Mouse (Mus musculus) adrenal gland (tissue): ENCODE data around the gene Pxdn.

Experiments used
- intact Hi-C: fragments of 180-260 bp; cut with DNase I; formaldehyde crosslinking; loops from one replicate; pipeline ENCODE4 v1.15.1; 2025

Pxdn gene

DNA sequence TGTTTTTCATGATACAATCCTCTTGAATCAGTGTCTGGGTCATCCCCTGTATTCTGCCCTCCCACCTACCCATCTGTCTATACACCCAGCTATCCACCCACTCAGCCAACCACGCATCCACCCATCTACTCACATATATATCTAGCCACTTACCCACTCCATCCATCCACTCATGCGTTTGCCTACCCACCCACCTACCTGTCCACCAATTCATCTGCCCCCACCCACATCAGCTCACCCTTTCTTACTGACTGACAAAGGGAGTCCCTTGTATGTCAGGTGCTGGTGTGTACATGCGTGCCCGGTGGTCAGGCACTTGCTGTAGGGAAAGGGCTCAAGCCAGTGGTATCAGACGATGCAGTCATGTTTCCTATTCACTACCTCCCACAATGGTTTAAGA, 14.1 kb downstream of the Pxdn start:
- intact Hi-C loops = no loop called here

DNA sequence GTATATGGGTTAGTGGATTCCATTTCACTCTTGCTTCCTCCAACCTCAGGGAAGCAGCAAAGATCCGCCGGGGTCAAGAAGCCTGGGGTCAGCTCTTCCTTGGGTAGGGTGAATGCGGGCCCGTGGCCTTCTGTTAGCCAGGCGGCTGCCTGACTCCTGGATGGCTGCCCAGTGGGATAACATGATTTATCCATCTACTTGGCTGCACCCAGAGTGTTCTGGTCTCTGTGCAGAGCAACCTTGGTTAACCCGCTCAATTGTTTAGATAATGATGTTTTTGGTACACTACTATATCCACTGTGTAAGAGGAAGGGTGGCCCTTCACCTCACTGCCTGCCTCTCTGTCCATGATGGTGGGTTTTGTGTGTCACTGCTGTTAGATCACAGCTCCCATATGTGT, 14.7 kb downstream of the Pxdn start:
- intact Hi-C loops = no loop called here

DNA sequence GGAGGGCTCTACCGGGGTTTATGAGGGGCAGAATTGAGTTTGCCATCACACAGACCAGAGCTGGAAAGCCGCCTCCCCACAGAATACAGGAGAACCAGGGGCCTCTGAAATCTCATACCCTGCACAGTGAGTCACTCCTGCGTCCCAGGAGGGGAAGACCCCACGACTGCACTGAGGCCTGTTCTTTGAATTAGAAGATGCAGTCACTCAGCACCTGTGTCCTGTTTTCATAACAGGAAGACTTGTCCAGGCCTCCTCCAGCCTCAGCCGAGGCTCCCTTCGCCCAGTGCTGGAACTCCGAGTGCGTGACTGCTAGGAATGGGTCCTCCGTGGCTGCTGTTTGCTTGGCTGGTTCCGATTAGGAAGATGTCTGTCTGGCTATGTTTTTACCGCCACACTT, 16.6 kb downstream of the Pxdn start:
- intact Hi-C loops = no loop called here

DNA sequence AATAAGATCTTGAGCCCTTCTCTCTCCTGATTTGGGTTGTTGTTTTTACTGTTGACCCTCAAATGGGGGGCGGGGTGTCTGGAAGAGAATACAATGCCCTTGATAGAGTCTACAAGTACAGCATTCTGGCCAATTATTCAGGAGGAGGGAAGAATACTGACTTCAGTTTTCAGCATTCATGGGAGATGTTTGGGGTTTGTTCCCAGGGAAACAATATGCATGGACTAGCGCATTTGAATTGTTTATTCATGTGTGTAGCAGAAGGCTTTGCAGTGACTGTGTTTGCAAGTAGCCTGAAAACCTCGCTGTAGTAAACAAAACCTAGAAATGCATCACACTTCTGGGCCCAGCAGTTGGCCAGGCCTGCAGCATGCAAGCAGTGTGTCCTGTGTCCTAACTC, 17.1 kb downstream of the Pxdn start:
- intact Hi-C loops = no loop called here

DNA sequence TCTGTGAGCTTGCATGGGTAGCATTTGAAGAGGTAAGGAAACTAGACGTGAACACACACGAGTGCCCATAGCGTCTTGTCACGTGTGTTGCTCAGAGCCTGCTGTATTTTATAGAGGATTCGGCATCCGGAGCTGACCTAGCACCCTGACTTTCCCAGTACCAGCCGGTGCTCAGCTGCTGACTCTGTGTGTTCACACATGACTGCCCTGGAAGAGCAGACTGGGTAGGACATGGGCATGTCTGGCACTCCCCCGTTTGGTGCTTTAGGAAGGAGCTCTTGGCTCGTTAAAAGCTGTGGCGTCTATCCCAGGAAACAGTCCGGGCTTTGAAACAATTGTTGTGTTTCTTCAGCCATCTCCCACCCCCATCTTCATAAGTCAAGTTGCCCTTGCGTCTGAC, 19.6 kb downstream of the Pxdn start:
- intact Hi-C loops = no loop called here

DNA sequence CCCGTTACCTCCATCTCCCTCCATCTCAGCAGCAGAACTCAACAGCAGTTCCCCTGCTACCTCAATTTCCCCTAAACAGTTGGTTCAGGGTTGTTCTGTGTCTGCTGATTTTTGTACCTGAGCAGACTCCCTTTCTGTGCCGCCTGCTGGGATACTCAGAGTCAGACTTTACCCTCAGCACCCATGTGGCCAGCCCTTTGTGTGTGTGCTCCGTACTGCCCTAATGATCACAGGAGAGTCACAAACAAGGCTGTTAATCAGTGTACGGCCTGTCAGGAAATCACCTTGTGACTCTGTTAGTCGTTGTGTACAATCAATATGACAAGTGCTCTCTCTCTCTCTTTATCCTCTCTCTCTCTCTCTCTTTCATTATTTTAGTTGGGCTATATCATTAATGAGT, 21.2 kb downstream of the Pxdn start:
- intact Hi-C loops = no loop called here

DNA sequence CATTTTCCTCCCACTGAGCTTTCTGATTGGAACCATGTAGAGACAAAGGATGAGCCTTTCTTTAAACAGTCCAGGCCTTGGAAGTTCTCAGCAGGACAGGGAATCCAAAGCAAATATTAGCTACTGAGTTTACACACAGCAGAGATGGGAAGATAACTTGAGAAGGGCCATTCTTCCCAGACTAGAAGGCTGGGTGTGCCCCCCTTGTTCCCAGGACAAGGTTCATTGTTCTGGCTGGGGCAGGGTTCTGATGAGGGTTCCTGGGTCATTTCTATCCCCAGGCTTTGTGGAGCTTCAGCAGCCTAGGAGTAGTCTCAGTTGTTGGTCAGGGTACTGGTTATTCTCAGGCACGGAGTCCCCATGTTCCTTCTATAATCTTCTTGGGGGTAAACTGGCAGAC, 23.6 kb downstream of the Pxdn start:
- intact Hi-C loops = no loop called here

DNA sequence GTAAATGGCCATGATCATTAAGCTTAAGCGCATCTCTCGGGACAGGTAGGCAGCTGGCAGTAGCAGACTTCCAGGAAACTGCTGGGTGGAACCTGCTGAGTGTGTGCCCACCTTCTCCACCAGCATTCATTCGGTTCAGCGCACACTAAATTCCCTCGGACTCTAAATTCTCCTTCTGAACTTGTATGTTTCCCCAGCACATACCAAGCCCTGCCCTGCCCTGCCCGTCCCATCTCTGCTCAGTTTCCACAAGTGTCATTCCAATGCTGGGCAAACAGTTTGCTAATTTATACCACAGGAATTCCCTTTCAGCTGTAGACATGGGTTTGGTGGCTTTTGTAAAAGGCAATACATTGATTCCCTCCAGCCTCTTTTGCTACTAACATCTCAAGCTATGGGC, 27.6 kb downstream of the Pxdn start:
- intact Hi-C loops = no loop called here

DNA sequence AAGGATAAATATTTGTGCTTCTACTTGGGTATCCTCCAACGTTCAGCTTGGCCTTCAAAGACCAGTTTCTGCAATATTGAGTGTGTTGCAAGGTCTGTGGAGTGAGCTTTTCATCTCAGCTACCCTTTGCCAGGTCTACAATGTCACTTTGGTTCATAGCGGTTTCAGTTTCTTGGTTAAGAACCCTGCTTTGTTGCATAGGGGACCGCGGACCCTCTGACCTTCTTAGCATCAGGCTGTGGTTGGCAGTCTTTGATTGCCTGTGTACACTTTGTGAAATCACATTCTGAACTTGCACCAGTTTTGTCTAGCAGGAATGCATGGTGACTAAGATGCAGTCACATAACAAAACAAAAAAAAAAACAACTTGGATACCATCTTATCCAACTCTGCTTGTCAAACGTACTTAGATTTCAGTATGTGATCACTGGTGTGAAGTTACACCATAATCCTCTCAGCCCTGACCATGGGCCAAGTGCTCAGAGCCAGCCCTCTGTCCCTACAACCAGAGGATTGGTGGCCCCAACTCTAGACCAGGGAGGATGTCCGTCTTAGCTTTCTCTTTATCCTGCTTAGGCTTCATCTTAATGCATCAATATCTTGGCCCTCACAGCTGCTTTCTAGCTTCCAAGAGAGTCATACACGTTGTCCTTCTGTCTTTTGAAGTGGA, 34.5 kb downstream of the Pxdn start:
- intact Hi-C loops = loop anchor here (5.0 kb wide), 1 partner anchor 45 kb away; no protein-coding TSS in a partner anchor

DNA sequence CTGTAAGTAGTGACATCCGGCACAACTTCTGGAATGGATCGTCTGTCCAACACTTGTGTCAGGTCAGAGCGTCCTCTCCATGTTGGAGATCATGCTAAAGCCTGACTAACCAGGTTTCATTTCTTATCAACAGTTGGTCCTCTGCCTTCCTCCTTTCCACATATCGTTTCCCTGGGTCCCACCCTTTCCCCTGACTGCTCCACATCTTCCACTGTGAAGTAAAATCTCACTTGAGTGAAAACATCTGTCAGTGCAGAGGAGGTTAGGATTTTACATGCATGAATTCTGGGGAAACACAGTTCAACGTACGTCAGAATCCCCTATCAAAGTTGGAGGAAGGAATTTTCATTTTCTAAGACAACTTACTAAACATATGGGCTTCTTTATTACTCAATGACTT, 35.1 kb downstream of the Pxdn start:
- intact Hi-C loops = loop anchor here (5.0 kb wide), 1 partner anchor 45 kb away; no protein-coding TSS in a partner anchor

DNA sequence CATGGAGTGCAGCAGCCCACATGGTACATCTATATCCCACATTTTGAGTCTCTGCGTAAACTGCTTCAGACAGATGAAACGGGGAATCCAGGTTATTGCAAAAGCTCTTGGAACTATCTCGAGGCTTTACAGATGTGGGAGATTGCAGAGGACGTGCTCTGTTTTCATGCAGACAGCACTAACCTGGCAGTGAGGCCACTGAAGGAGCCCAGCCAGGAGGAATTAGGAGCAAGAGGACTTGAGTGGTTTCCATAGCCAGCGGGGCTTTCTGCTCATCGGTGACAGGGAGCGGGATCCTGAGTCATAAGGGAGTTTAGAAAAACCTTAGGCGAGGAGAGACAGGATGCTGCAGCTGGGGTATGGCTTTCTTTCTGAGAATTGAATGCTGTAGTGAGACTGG, 42.7 kb downstream of the Pxdn start:
- intact Hi-C loops = no loop called here

DNA sequence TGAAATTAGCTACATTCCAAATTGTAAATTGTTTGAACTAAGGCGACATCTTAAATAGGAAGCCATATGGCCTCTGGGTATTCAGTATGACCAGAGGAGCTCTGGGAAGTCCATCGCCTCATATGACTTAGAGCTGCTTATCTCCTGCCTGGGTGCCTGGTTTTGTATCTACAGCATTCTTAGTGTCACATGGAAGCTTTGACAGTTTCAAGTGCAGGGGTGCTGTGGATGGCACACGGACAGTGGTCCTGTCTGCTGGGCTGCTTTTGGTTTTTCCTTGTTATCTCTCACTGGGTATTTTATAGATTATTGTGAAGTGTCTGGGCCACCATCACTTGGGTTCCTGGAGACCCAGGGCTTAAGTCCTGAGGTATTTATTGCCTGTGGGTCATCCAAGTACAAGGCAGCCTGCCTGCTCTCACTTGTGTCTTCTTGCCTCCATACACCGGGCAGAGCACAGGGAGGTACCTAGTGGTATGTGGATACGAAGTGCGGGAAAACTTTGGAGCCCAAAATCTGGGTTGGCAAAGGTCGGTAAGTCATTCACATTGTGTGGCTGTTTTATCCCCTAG, 44.4 kb downstream of the Pxdn start:
- intact Hi-C loops = no loop called here

DNA sequence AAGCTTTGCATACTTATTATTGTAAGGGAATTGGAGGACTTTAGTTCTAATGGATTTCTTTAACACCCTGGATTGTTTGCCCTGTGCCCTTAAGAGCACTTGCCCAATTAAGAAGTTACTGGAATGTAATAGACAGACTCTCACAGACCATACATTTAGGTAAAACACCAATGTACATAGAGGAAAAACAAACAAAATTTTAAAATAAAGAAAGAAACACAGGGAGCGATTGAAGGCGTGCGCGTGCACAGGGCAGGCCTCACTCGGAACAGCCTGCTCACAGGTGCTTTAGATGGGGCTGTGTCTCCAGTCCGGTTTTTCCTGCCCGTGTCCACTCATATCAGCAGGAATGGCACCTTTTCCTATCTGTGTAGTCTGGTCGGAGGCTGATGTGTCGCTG, 45.8 kb downstream of the Pxdn start:
- intact Hi-C loops = no loop called here

DNA sequence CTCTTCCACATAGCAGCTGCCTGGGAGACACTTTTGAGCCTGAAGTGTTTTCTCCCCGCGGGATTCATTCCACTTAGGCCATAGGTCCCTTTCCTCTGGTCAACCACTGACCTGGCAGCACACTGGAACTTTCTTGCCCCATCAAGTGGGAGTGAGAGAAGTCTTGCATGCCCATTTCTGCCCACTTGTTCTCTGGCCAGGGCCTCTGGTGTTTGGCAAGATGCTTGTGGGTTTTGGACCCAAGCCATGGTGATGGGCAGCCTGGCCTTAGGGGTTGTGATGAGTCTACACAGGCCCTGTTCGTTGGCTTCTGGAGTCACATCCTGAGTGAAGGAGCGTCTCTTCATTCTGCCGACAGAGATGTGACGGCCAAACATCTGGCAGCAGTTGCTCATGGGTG, 47.7 kb downstream of the Pxdn start:
- intact Hi-C loops = no loop called here

DNA sequence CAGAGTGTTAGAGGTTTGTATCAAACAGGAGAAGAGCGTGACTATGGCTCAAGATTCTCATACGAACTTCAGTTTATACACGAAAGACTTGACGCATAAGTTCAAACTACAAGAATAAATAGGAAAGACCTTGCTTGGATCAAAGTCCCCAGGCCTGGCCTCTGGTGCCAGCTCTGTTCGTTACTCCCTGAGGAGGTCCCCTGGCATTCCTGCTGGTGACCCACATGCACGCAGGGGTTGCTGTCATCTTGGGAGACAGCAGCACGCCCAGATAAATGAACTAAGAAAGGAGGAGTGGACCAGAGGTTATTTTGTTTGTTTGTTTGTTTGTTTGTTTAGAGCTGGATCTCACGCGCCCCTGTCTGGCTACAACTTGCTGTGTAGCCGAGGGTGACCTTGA, 48.8 kb downstream of the Pxdn start:
- intact Hi-C loops = no loop called here

DNA sequence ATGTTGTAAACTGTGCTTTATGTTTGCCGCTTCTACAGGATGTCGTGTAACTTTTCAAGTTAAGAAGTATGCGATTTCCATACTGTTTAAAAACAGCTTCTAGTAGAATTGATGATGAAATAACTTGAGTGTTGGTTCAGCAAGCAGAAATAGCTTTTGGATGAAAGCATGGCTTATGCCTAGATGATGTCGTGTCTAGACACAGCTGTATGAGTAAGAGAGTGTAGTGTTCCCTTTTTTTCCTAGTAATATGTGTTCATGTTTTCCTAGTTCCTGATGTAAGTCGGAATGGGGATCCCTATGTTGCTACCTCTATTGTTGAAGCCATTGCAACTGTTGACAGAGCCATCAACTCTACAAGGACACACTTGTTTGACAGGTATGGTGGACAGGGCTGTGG, 61.5 kb downstream of the Pxdn start:
- intact Hi-C loops = no loop called here

DNA sequence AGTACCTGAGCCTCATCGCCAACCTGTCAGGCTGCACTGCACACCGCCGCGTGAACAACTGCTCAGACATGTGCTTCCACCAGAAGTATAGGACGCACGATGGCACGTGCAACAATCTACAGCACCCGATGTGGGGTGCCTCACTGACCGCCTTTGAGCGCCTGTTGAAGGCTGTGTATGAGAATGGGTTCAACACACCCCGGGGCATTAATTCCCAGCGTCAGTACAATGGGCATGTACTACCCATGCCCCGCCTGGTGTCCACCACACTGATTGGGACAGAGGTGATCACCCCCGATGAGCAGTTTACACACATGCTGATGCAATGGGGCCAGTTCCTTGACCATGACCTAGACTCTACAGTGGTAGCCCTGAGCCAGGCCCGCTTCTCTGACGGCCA, 64.5 kb downstream of the Pxdn start:
- intact Hi-C loops = no loop called here

DNA sequence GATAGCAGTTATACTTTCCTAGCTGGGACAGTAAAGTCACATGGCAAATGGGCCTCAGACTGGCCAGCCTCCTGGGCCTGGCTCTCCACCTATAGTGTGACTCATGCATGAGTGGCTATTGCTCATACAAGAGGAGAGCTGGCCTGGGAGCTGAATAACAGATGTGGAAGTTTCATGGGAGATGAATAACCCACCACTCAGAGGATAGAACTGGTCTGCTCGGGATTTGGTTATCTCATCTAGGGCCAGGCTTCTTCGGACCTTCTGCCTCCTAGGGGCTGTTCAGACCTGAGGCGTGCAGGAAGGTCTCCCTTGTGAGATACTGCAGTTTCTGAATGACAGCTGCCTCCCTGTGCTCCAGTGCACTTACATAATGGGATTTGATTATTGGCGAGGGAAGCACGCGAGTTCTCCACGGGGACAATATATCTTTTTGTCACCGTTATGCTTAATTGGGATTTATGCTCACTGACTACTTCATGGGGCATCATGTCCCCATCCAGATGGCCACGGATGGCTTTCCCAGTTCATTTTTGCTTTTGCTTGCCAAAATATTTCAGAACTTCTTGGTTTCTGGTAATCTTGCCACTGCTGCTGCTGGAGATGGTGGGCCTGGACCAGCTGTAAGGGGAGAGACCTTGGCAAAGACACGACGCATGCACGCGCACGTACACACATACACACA, 66.4 kb downstream of the Pxdn start:
- intact Hi-C loops = no loop called here

DNA sequence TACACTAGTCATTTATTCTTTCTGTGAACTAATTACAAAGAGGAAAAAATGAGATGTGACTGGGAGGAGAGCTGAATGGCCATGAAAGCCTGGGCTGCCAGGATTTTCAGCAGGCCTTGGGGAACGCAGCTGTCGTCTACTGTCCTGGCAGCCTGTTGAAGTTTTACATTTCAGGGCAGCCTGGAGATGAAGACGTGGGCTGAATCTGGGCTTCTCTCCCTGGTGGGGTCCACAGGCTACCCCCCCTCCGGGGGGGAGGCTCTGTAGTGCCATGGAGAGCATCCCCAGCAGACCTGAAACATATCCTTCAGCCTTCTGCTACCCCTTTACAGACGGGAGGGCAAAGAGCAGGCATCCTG, 66.9 kb downstream of the Pxdn start:
- intact Hi-C loops = no loop called here

DNA sequence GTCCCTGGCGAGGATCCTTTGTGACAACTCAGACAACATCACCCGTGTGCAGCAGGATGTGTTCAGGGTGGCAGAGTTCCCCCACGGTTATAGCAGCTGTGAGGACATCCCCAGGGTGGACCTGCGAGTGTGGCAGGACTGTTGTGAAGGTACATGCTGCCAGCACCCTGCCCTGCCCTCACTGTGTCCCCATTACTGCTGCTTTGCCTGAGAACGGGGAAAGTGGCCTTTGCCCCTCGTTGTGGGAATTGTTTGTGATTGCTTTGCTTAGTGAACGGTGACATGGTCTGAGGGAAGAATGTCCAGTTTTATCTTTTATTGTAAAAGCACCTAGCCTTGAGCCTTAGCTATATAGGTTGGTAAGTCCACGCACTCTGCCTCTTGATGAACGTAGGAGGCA, 69.2 kb downstream of the Pxdn start:
- intact Hi-C loops = no loop called here

DNA sequence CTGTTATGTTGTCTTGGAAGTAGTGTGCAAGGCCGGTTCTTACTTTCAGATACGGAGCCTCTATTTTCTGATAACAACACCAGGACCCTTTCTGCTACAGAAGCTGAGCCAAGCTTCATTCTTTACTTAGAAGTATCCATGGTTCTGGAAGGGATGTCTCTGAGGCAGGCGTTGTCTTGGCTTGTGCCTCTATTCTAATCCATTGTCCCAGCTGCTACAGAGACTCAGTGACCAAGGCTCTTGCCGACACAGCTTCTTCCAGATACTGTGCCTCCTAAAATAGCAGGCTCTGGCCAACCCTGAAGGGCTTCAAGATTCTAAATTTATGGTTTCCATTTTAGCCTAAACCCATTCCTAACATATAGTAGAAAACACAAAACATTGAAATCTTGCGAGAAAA, 71.3 kb downstream of the Pxdn start:
- intact Hi-C loops = no loop called here

DNA sequence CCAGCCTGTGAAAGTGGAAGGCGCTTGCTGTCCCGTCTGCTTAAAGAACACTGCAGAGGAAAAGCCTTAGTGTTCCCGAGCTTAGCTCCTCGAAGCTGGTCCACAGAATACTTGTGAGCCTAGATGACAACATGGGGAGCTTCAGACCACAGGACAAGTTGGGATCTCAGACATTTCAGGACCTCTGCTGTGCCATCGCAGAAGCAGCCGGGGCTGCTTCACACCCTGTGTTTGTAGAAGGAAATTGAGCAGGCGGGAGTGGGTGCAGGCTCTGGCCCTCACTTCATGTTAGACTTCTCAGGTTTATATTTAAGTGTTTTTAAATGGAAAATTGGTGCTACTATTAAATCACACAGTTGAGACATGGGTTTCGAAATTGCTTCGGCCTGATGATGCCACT, 78.1 kb downstream of the Pxdn start:
- intact Hi-C loops = no loop called here

DNA sequence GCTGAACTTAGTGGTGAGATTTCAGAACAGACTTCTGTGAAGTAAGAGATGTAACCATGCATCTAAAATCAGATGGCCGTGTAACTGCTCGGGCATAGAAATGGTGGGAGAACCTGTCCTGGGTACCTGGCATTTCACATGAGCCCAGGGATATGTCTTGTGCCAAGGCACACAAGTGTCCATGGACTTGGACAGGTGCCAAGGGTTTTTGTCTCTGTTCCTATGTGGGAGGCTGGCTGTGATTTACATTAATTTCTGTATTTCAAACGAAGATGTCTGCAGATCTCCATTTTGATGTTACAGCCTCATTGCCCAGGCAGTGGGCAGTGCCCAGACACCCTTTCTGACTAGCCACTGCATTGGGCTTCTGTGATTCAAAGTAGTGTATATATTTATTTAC, 79.7 kb downstream of the Pxdn start:
- intact Hi-C loops = no loop called here
